Mouse (Mus musculus) hindbrain, embryonic 16.5 days (tissue): Measurements from ENCODE around the gene Lancl1. TPM values are rescaled to one million over a fixed set of nuclear protein-coding genes. Genes with fewer than 3 reads are reported as not detected.

ENCODE experiments used
- ATAC-seq: fragments of 200-750 bp; cut with Nextera tagmentation; 2 replicates; pipeline ENCODE4 v1.8.0; 2017; ENCODE audit warnings: moderate TSS enrichment, moderate library complexity
- H3K27ac ChIP-seq: fragments of 300-500 bp; sonication (generic); 2 replicates; pipeline ENCODE4 v1.5.1; 2014; ENCODE audit warnings: low read depth, mild to moderate bottlenecking, control low read depth, low read length, moderate library complexity
- H3K27me3 ChIP-seq: fragments of 300-500 bp; sonication (generic); replicated peaks from 2 replicates; pipeline ENCODE4 v1.6.1; 2014; ENCODE audit warnings: low read length; ENCODE audit not compliant: control insufficient read depth, insufficient read depth
- H3K36me3 ChIP-seq: fragments of 300-500 bp; sonication (generic); 2 replicates; pipeline ENCODE4 v1.6.1; 2014; ENCODE audit warnings: mild to moderate bottlenecking, low read length, moderate library complexity, mixed read lengths; ENCODE audit not compliant: control insufficient read depth, insufficient read depth
- H3K4me1 ChIP-seq: fragments of 300-500 bp; sonication (generic); 2 replicates; pipeline ENCODE4 v1.6.1; 2014; ENCODE audit warnings: low read depth, low read length; ENCODE audit not compliant: control insufficient read depth, insufficient read depth
- H3K4me2 ChIP-seq: fragments of 300-500 bp; sonication (generic); 2 replicates; pipeline ENCODE4 v1.6.1; 2014; ENCODE audit warnings: mild to moderate bottlenecking, low read length, control low read depth, moderate library complexity
- H3K4me3 ChIP-seq: fragments of 300-500 bp; sonication (generic); 2 replicates; pipeline ENCODE4 v1.5.1; 2014; ENCODE audit warnings: mild to moderate bottlenecking, low read length, control low read depth, moderate library complexity
- H3K9ac ChIP-seq: fragments of 300-500 bp; sonication (generic); 2 replicates; pipeline ENCODE4 v1.6.1; 2014; ENCODE audit warnings: low read depth, mild to moderate bottlenecking, control low read depth, low read length, moderate library complexity
- H3K9me3 ChIP-seq: fragments of 300-500 bp; sonication (generic); 2 replicates; pipeline ENCODE4 v1.6.1; 2014; ENCODE audit warnings: mild to moderate bottlenecking, low read length, moderate library complexity; ENCODE audit not compliant: control insufficient read depth
- WGBS: fragments of 180-500 bp; shearing (Covaris S2); extraction: QIAGEN DNeasy Blood & Tissue Kit; methylation state at CpG from one replicate; pipeline ENCODE4 v1.1.7; 2014; 5-methylcytosine and 5-hydroxymethylcytosine counted together
- polyA plus RNA-seq: library from polyadenylated mRNA; unstranded; fragments of >200 nt; fragmentation: Nextera tagmentation; extraction: Ambion mirVana; gene quantifications from 2 replicates; pipeline ENCODE4 v1.2.1, GENCODE M21; 2015

Gene Lancl1
- polyA plus RNA-seq, result 190 and 191 TPM in 2 replicates

DNA sequence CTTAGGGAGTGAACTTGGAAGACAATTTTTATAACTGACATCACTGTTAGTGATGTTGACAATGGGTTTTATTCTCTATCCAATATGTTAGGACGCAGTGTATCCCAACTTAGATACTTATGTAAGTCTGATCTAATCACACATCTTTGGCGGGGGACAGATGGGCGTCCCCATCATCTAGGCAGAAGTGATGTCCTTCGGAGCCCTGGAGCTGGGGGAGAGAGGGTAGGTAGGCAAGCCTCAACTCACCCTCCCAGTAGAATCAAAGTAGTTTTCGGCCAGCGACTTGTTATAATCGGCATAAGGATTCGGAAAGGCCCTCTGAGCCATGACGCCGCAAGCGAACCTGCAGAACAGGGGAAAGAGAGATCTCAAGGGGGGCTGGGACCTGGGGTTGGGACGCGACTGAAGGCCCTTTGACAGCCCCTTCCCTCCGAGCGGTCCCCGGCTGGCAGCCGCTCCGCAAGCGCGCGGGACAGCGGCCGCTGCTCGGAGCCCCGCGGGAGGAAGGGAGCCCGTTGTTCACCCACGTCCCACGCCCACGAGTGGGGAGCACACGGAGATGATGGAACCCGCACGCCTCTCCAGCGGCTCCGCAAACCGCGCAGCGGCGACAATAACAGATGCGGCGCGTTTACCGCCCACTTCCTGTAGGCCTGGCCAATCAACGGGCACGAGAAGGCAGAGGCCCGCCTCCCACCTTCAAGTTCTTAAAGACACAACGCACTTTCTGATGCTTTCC, at the start of gene Lancl1:
Lancl1 (minus strand) TSS at position 627 of the 742 bp plus-strand sequence.
- Histone ChIP-seq H3K4me1 (peaks cover 9% of the 10 kb centered on the region), H3K4me3 (peak within 1 kb of the TSS; percentile 93), H3K36me3 (peaks cover 11% of the 10 kb centered on the region), H3K9me3 (no peaks in the 10 kb centered on the region), H3K27me3 (no peaks in the 10 kb centered on the region), H3K9ac (peak within 1 kb of the TSS; percentile 88), H3K27ac (peak within 1 kb of the TSS; percentile 76), H3K4me2 (peak within 1 kb of the TSS; percentile 58)
- under 1% methylated on average over 43 of the region's 47 CpGs for WGBS
- ATAC-seq, result peak; percentile 99

DNA sequence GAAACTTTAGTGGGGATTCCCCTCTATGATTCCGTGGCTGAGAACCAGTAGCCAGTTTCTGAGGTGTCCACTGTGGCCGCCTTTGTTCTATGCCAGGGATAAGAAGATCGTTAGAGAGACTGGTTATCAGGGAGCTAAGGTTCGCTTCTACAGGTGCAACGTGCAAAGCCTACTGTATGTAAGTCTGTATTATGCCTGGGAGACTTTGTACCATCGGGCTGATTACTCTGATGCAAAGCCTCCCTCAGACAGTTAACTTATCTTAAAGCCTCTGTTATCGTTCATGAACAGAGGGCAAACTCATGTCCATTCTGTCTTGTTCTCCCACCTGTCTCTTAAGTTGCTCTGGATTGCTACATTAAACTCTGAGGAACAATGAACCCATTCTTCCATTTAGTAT, 40.5 kb upstream of the Lancl1 start:
- no peak for ATAC-seq
- no peaks in the 10 kb centered on the region for H3K27me3 ChIP-seq
- H3K4me3 ChIP-seq, result no peak overlapping the region
- no peak overlapping the region for H3K9ac ChIP-seq
- no peak overlapping the region for H3K27ac ChIP-seq
- 89% methylated on average over 7 of the region's 7 CpGs for WGBS
- H3K4me2 ChIP-seq, result no peak overlapping the region
- H3K4me1 ChIP-seq, result no peaks in the 10 kb centered on the region
- no peaks in the 10 kb centered on the region for H3K36me3 ChIP-seq
- no peaks in the 10 kb centered on the region for H3K9me3 ChIP-seq

GRCm38 (mm10) chr1:67078666-67079065, 40.0 kb upstream of the Lancl1 start:
- Histone ChIP-seq H3K27ac (no peak overlapping the region), H3K36me3 (no peaks in the 10 kb centered on the region), H3K9ac (no peak overlapping the region), H3K27me3 (no peaks in the 10 kb centered on the region), H3K4me3 (no peak overlapping the region), H3K4me2 (no peak overlapping the region), H3K9me3 (no peaks in the 10 kb centered on the region), H3K4me1 (no peaks in the 10 kb centered on the region)
- no peak for ATAC-seq
- WGBS, result 78% methylated on average over 2 of the region's 2 CpGs

DNA sequence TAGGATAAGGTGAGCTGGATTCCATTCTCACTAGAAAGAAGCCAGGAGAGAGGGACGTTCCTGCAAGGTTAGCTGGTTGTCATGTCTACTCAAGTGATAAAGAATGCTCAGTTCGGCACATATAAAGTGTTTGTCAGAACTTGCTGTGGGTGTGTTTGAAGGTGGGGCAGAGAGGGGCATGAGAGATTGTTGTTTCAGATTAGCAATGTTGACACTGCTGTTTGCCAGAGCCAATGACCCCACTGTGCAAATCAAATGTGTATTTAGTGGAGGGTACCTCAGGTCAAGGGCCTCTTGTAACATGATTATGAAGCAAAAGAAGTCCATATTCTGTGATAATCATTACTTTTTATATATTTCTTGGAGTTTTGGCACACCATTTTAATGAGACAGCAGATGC, 39.1 kb upstream of the Lancl1 start:
- Histone ChIP-seq H3K9ac (no peak overlapping the region), H3K36me3 (no peaks in the 10 kb centered on the region), H3K4me1 (no peaks in the 10 kb centered on the region), H3K4me3 (no peak overlapping the region), H3K4me2 (no peak overlapping the region), H3K27me3 (no peaks in the 10 kb centered on the region), H3K27ac (no peak overlapping the region), H3K9me3 (no peaks in the 10 kb centered on the region)
- ATAC-seq, result no peak
- WGBS, result 84% methylated on average over 2 of the region's 2 CpGs

DNA sequence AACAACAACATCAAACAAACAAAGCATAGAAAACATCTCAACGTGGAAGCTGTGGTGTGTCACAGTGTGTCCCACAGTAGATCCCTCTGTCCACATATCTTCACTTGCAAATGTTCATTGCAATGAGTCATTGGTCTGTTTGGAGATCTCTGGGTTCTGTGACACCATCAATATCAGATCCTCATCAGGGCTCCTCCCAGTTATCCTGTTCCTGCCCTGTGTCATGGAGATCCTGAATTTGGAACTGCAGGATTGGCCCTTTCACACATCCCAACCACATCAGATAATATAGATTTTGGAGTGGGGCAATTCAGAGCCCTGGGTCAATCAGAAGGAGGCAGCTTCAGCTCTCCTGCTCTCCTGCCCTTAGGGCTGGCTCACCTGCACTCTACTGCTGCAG, 28.9 kb upstream of the Lancl1 start:
- H3K4me1 ChIP-seq, result no peaks in the 10 kb centered on the region
- H3K36me3 ChIP-seq, result no peaks in the 10 kb centered on the region
- no peaks in the 10 kb centered on the region for H3K27me3 ChIP-seq
- no peak overlapping the region for H3K27ac ChIP-seq
- no peak overlapping the region for H3K4me3 ChIP-seq
- no peak overlapping the region for H3K4me2 ChIP-seq
- WGBS, result 71% methylated on average over 1 of the region's 1 CpGs
- no peak for ATAC-seq
- H3K9ac ChIP-seq, result no peak overlapping the region
- no peaks in the 10 kb centered on the region for H3K9me3 ChIP-seq

DNA sequence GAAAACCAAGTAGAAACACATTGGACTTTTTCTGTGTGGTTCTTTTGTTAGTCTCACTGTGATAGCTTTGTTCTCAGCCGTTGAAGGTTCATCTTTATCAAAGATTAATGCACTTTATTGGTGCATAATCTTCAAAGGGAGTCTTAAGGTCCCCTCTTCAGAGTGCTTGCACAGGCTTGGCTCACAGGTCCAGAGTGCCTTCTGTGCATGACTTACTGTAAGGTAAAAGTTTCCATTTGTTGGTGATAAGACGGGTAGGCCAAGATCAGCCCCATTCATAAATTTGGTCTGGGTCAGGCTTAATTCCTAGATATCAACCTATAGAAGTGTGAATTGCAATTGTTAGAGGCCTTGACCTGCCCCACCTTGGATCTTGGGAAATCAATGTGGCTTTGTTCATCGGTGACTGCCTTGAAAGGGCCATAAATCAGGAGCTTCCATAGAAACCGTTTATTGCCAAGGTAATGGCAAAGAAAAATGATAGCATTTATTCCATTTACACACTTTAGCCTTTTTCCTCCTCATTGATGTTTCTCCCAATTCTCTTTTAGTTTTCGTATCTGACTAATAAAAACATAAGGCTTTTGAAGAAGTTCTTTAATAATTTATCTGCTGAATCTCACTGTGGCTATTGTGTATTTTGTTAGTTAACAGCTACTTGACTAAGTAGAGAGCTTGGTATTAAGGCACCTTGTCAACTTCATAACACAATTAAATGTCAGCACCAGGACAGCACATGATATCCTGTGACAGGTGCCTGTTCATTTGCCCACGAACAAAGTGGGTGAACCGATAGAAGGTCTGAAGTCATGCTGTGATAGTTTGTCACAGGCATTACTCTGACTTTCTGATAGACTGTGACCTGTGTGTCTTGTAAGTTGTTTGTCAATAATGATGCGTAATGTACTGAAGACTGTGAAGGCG, 26.9 kb upstream of the Lancl1 start:
- no peak overlapping the region for H3K4me2 ChIP-seq
- no peak for ATAC-seq
- no peaks in the 10 kb centered on the region for H3K36me3 ChIP-seq
- H3K27ac ChIP-seq, result no peak overlapping the region
- no peak overlapping the region for H3K4me3 ChIP-seq
- no peaks in the 10 kb centered on the region for H3K4me1 ChIP-seq
- no peak overlapping the region for H3K9ac ChIP-seq
- no peaks in the 10 kb centered on the region for H3K27me3 ChIP-seq
- WGBS, result 68% methylated on average over 9 of the region's 9 CpGs
- H3K9me3 ChIP-seq, result no peaks in the 10 kb centered on the region

DNA sequence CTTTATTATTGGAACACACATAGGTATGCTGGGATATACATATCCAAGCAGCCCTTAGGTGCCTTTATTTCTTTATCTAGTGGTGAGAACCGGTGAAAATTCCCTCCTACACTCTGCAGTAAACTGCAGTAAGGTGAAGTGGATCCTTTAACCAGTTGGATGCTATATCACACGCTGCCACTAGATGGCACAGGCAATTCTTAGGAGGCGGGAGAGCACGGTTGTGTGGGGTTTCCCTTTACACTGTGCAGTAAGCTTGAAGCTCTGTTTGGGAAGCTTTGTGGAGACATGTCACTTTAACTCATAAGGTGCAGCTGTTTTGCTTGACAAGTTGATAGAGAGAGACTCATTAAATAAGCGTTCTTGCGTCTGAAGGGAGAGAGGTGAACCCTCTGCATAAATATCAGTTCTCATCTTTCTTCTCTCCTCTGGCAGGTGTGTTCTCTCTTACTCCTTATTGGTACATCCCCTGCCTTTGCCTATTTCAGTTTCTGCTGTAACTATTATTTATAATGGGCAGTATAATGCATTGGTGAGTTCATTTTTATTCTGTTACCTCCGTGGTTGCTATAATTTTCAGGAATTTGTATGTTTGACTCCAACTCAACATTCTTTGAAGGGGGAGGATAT, 22.9 kb upstream of the Lancl1 start:
- H3K27me3 ChIP-seq, result no peaks in the 10 kb centered on the region
- WGBS, result 10% methylated on average over 7 of the region's 7 CpGs
- ATAC-seq, result peak; percentile 97
- no peak overlapping the region for H3K4me2 ChIP-seq
- H3K27ac ChIP-seq, result no peak overlapping the region
- no peaks in the 10 kb centered on the region for H3K36me3 ChIP-seq
- H3K9ac ChIP-seq, result no peak overlapping the region
- no peaks in the 10 kb centered on the region for H3K9me3 ChIP-seq
- no peak overlapping the region for H3K4me3 ChIP-seq
- H3K4me1 ChIP-seq, result no peaks in the 10 kb centered on the region

GRCm38 (mm10) chr1:67055816-67056215, 17.1 kb upstream of the Lancl1 start:
- no peak overlapping the region for H3K27ac ChIP-seq
- no peak overlapping the region for H3K4me3 ChIP-seq
- no peaks in the 10 kb centered on the region for H3K4me1 ChIP-seq
- no peaks in the 10 kb centered on the region for H3K27me3 ChIP-seq
- no peak for ATAC-seq
- 88% methylated on average over 7 of the region's 7 CpGs for WGBS
- H3K9ac ChIP-seq, result no peak overlapping the region
- no peaks in the 10 kb centered on the region for H3K36me3 ChIP-seq
- no peaks in the 10 kb centered on the region for H3K9me3 ChIP-seq
- no peak overlapping the region for H3K4me2 ChIP-seq

- Histone ChIP-seq H3K27ac (no peak overlapping the region), H3K4me1 (no peaks in the 10 kb centered on the region), H3K36me3 (no peaks in the 10 kb centered on the region), H3K27me3 (no peaks in the 10 kb centered on the region), H3K4me2 (no peak overlapping the region), H3K9me3 (no peaks in the 10 kb centered on the region), H3K4me3 (no peak overlapping the region), H3K9ac (no peak overlapping the region)
- no peak for ATAC-seq
- 65% methylated on average over 4 of the region's 4 CpGs for WGBS
Measured at GRCm38 (mm10) chr1:67052721-67053120, 14.0 kb upstream of the Lancl1 start.
